Mouse (Mus musculus) neural tube, postnatal 0 days (tissue): ENCODE results near the gene Gsta4. TPM values are rescaled to one million over a fixed set of nuclear protein-coding genes. Genes with fewer than 3 reads are reported as not detected.

Experiments used
- polyA plus RNA-seq: library from polyadenylated mRNA; unstranded; fragments of >200 nt; fragmentation: Nextera tagmentation; extraction: Ambion mirVana; gene quantifications from 2 replicates; pipeline ENCODE4 v1.2.1, GENCODE M21; 2015

Gene Gsta4
- polyA plus RNA-seq: 53.6 and 62.7 TPM in 2 replicates

GRCm38 (mm10) chr9:78182474-78182873, at the start of gene Gsta4:
Gene Gsta4, plus strand, starts transcription at chr9:78182774.

GRCm38 (mm10) chr9:78230461-78230860, 47.9 kb downstream of the Gsta4 start, which contains the start of gene Gsta1:
Gene Gsta1, plus strand, starts transcription at chr9:78230656.

GRCm38 (mm10) chr9:78256914-78257313, 74.3 kb downstream of the Gsta4 start, which contains the start of gene Gm3776:
Gene Gm3776, plus strand, starts transcription at chr9:78257129.

Other genes starting within 250 kb of the Gsta4 start
- gene Gcm1, start 130.8 kb upstream of the Gsta4 start, polyA plus RNA-seq: not detected in 2 replicates
- gene Fbxo9, start 73.7 kb upstream of the Gsta4 start, polyA plus RNA-seq: 122 and 126 TPM in 2 replicates
- gene Ick, start 73.6 kb upstream of the Gsta4 start, polyA plus RNA-seq: 24.0 and 26.8 TPM in 2 replicates
- not detected in 2 replicates for gene Gsta1, start 47.9 kb downstream of the Gsta4 start, polyA plus RNA-seq
- gene Gm3776, start 74.4 kb downstream of the Gsta4 start, polyA plus RNA-seq: not detected in 2 replicates
- not detected in 2 replicates for gene Gm10639, start 107.1 kb downstream of the Gsta4 start, polyA plus RNA-seq
- gene Omt2a, start 132.0 kb downstream of the Gsta4 start, polyA plus RNA-seq: not detected in 2 replicates
- not detected in 2 replicates for gene Omt2b, start 144.8 kb downstream of the Gsta4 start, polyA plus RNA-seq
- gene Gsta2, start 173.0 kb downstream of the Gsta4 start, polyA plus RNA-seq: not detected in 2 replicates
- 5.0 and 5.3 TPM in 2 replicates for gene Dppa5a, start 185.4 kb downstream of the Gsta4 start, polyA plus RNA-seq
- gene Ooep, start 196.0 kb downstream of the Gsta4 start, polyA plus RNA-seq: 3.8 and 4.1 TPM in 2 replicates
- 0.20 and 0.40 TPM in 2 replicates for gene Ddx43, start 213.0 kb downstream of the Gsta4 start, polyA plus RNA-seq